Mouse (Mus musculus) left cerebral cortex, postnatal 4 days (tissue): ENCODE results near the gene Tmco4. TPM values are rescaled to one million over a fixed set of nuclear protein-coding genes. Genes with fewer than 3 reads are reported as not detected.

Experiments
- DNase-seq: peaks from one replicate; pipeline ENCODE4 v3.0.0-alpha.2; 2022
- intact Hi-C: fragments of 180-260 bp; cut with DNase I; formaldehyde crosslinking; loops from one replicate; pipeline ENCODE4 v1.15.1; 2025
- total RNA-seq, 2 experiments: library from RNA; stranded (reverse); gene quantifications; 2 replicates each; pipeline ENCODE4 v1.2.3; 2021

The Tmco4 gene
- total RNA-seq, 2 experiments from 2014 or later = 0.74 to 1.4 TPM

GRCm38 (mm10) chr4:139088982-139089671 is 116.4 kb downstream of the Tmco4 start:
- no peak for DNase-seq
- intact Hi-C loops = loop anchor here (5.0 to 10.0 kb wide), 3 partner anchors 166 to 248 kb away; no protein-coding TSS in a partner anchor

GRCm38 (mm10) chr4:139090303-139090940 is 117.7 kb downstream of the Tmco4 start:
- intact Hi-C loops = no loop called here
- no peak for DNase-seq

GRCm38 (mm10) chr4:139091066-139091465 is 118.4 kb downstream of the Tmco4 start:
- no peak for DNase-seq
- intact Hi-C loops = no loop called here

- peak; percentile 68 for DNase-seq
- intact Hi-C loops = no loop called here
These were observed 119.0 kb downstream of the Tmco4 start for GRCm38 (mm10) chr4:139091478-139092355.

GRCm38 (mm10) chr4:139092356-139093195 is 119.9 kb downstream of the Tmco4 start, which contains the start of gene Nbl1:
TSS of gene Nbl1 (minus strand) at chr4:139092993.
- no peak for DNase-seq
- intact Hi-C loops = no loop called here

- no peak for DNase-seq
- intact Hi-C loops = no loop called here
These were observed 120.5 kb downstream of the Tmco4 start for GRCm38 (mm10) chr4:139093196-139093530.

GRCm38 (mm10) chr4:139095406-139095805 is 122.7 kb downstream of the Tmco4 start:
- DNase-seq = no peak
- intact Hi-C loops = no loop called here

GRCm38 (mm10) chr4:139096201-139096600 is 123.5 kb downstream of the Tmco4 start:
- intact Hi-C loops = no loop called here
- no peak for DNase-seq

GRCm38 (mm10) chr4:139100326-139100725 is 127.6 kb downstream of the Tmco4 start:
- intact Hi-C loops = no loop called here

GRCm38 (mm10) chr4:139101546-139101945 is 128.9 kb downstream of the Tmco4 start:
- DNase-seq = no peak

More at GRCm38 (mm10) chr4:139100326-139100725, 127.6 kb downstream of the Tmco4 start:
- no peak for DNase-seq

GRCm38 (mm10) chr4:139105453-139105852 is 132.8 kb downstream of the Tmco4 start:
- DNase-seq = no peak

More at GRCm38 (mm10) chr4:139101546-139101945, 128.9 kb downstream of the Tmco4 start:
- intact Hi-C loops = no loop called here

More at GRCm38 (mm10) chr4:139105453-139105852, 132.8 kb downstream of the Tmco4 start:
- intact Hi-C loops = no loop called here

Other genes with a start within 250 kb of the Tmco4 start
- under 1 TPM in 1 of 2 experiments, not detected in 1; 0.10 TPM for gene Pla2g2c, start 248.1 kb upstream of the Tmco4 start, total RNA-seq
- gene Ubxn10, start 235.7 kb upstream of the Tmco4 start, total RNA-seq = 1 to 10 TPM; 1.4 to 1.7 TPM
- not detected for gene Pla2g2f, start 215.3 kb upstream of the Tmco4 start, total RNA-seq
- not detected for gene Pla2g2d, start 197.2 kb upstream of the Tmco4 start, total RNA-seq
- gene Pla2g5, start 109.4 kb upstream of the Tmco4 start, total RNA-seq = 1 to 10 TPM; 2.4 TPM
- not detected for gene Gm13030, start 98.9 kb upstream of the Tmco4 start, total RNA-seq
- not detected for gene Pla2g2e, start 94.9 kb upstream of the Tmco4 start, total RNA-seq
- 10 to 100 TPM; 12.5 to 12.8 TPM for gene Otud3, start 58.9 kb upstream of the Tmco4 start, total RNA-seq
- gene Rnf186, start 5.8 kb upstream of the Tmco4 start, total RNA-seq = not detected
- gene Htr6, start 102.7 kb downstream of the Tmco4 start, total RNA-seq = 1 to 10 TPM; 4.1 to 5.1 TPM
- 10 to 100 TPM; 32.8 to 38.3 TPM for gene Nbl1, start 120.1 kb downstream of the Tmco4 start, total RNA-seq
- 100 to 1,000 TPM; 184 TPM for gene Minos1, start 158.2 kb downstream of the Tmco4 start, total RNA-seq
- 100 to 1,000 TPM; 298 to 302 TPM for gene Capzb, start 220.0 kb downstream of the Tmco4 start, total RNA-seq